Mouse (Mus musculus) layer of hippocampus, adult 2 months (tissue): ENCODE results near the gene 9130213A22Rik. TPM values are rescaled to one million over a fixed set of nuclear protein-coding genes. Genes with fewer than 3 reads are reported as not detected.

ENCODE experiments used
- DNase-seq, 2 experiments: peaks; one replicate each; pipeline ENCODE4 v3.0.0; 2022; ENCODE audit warnings: low spot score in 2 of 2
- H3K27ac ChIP-seq: fragments of 200-600 bp; 2 replicates; pipeline ENCODE4 v1.8.1; 2022
- H3K4me3 ChIP-seq: fragments of 200-600 bp; 2 replicates; pipeline ENCODE4 v1.8.1; 2022; ENCODE audit warnings: mild to moderate bottlenecking
- CTCF ChIP-seq: fragments of 200-600 bp; conservative IDR thresholded peaks from 2 replicates; pipeline ENCODE4 v1.8.1; 2022; ENCODE audit warnings: antibody characterized with exemption, mild to moderate bottlenecking, moderate library complexity
- long read RNA-seq, 2 experiments: library from polyadenylated mRNA; stranded (forward); transcript quantifications; one replicate each; pipeline ENCODE4 v2.0.0; 2021; ENCODE audit warnings: borderline mapping rate in 2 of 2
- total RNA-seq, 2 experiments: library from RNA; stranded (reverse); gene quantifications; 2 replicates each; pipeline ENCODE4 v1.2.3; 2021

9130213A22Rik gene
- total RNA-seq = 1 to 10 TPM; 1.4 to 1.5 TPM
- long read RNA-seq, experiment 1, partial matches to known transcripts = 0 of 1 reads
- long read RNA-seq, experiment 1, other reads (novel, unspliced or antisense) = 0 of 1 reads
- long read RNA-seq, experiment 2, partial matches to known transcripts = 0 of 1 reads
- long read RNA-seq, experiment 2, other reads (novel, unspliced or antisense) = 0 of 1 reads

GRCm38 (mm10) chr11:69122336-69122951, at the start of gene 9130213A22Rik:
9130213A22Rik (minus strand) TSS chr11:69122589.
- Histone ChIP-seq H3K27ac (peak within 1 kb of the TSS; percentile 95), H3K4me3 (peak within 1 kb of the TSS; percentile 72)
- TF ChIP-seq CTCF = peak; percentile 82
- peak; percentile 84 to 89 for DNase-seq

- H3K4me3 ChIP-seq = no peak overlapping the region
- peak; percentile 46 to 59 for DNase-seq
- TF ChIP-seq CTCF = peak; percentile 93
- H3K27ac ChIP-seq = no peak overlapping the region
Measured at GRCm38 (mm10) chr11:69171626-69172025, 49.2 kb upstream of the 9130213A22Rik start.

GRCm38 (mm10) chr11:69169313-69169712, 46.9 kb upstream of the 9130213A22Rik start:
- no peak for TF ChIP-seq CTCF
- Histone ChIP-seq H3K4me3 (no peak overlapping the region), H3K27ac (no peak overlapping the region)
- peak in 1 of 2 experiments; percentile 39 for DNase-seq

GRCm38 (mm10) chr11:69156800-69157199, 34.4 kb upstream of the 9130213A22Rik start, which contains the start of gene Alox12b:
Alox12b (plus strand) TSS chr11:69156989.
- no peak for TF ChIP-seq CTCF
- no peak for DNase-seq
- peak within 1 kb of the TSS; percentile 26 for H3K4me3 ChIP-seq
- no peak within 1 kb of the TSS for H3K27ac ChIP-seq

- DNase-seq = no peak
- TF ChIP-seq CTCF = no peak
- Histone ChIP-seq H3K27ac (peak overlapping the region; percentile 68; the same call in 1 of the 2 replicates), H3K4me3 (no peak overlapping the region)
Measured at GRCm38 (mm10) chr11:69155351-69155750, 33.0 kb upstream of the 9130213A22Rik start.

- TF ChIP-seq CTCF = no peak
Measured at GRCm38 (mm10) chr11:69153831-69154230, 31.4 kb upstream of the 9130213A22Rik start.

GRCm38 (mm10) chr11:69151004-69151403, 28.6 kb upstream of the 9130213A22Rik start:
- TF ChIP-seq CTCF = no peak
- peak overlapping the region; percentile 61; the same call in 1 of the 2 replicates for H3K27ac ChIP-seq
- no peak for DNase-seq
- peak overlapping the region; percentile 43 for H3K4me3 ChIP-seq

More at GRCm38 (mm10) chr11:69153831-69154230, 31.4 kb upstream of the 9130213A22Rik start:
- no peak overlapping the region for H3K4me3 ChIP-seq
- peak in 1 of 2 experiments; percentile 33 for DNase-seq
- peak overlapping the region; percentile 68 for H3K27ac ChIP-seq

GRCm38 (mm10) chr11:69150444-69150843, 28.1 kb upstream of the 9130213A22Rik start:
- peak in 1 of 2 experiments; percentile 70 for DNase-seq
- H3K27ac ChIP-seq = peak overlapping the region; percentile 61
- peak overlapping the region; percentile 43 for H3K4me3 ChIP-seq
- TF ChIP-seq CTCF = peak; percentile 82

- DNase-seq = no peak
- no peak for TF ChIP-seq CTCF
- H3K27ac ChIP-seq = peak overlapping the region; percentile 24; the same call in 1 of the 2 replicates
- H3K4me3 ChIP-seq = no peak overlapping the region
Measured at GRCm38 (mm10) chr11:69149728-69150127, 27.3 kb upstream of the 9130213A22Rik start.

GRCm38 (mm10) chr11:69148451-69148960, 26.1 kb upstream of the 9130213A22Rik start:
- no peak for DNase-seq
- TF ChIP-seq CTCF = no peak
- Histone ChIP-seq H3K4me3 (no peak overlapping the region), H3K27ac (no peak overlapping the region; the same call in 1 of the 2 replicates)

- no peak for TF ChIP-seq CTCF
- peak overlapping the region; percentile 71; the same call in 1 of the 2 replicates for H3K27ac ChIP-seq
- DNase-seq = peak; percentile 50 to 59
- no peak overlapping the region for H3K4me3 ChIP-seq
Measured at GRCm38 (mm10) chr11:69147546-69147945, 25.2 kb upstream of the 9130213A22Rik start.

- no peak overlapping the region for H3K27ac ChIP-seq
- H3K4me3 ChIP-seq = no peak overlapping the region
- no peak for TF ChIP-seq CTCF
- DNase-seq = no peak
Measured at GRCm38 (mm10) chr11:69135361-69135760, 13.0 kb upstream of the 9130213A22Rik start.

GRCm38 (mm10) chr11:69134622-69134968, 12.2 kb upstream of the 9130213A22Rik start:
- Histone ChIP-seq H3K27ac (peak overlapping the region; percentile 85), H3K4me3 (peak overlapping the region; percentile 62)
- TF ChIP-seq CTCF = no peak

More at GRCm38 (mm10) chr11:69134622-69134968, 12.2 kb upstream of the 9130213A22Rik start:
- DNase-seq = no peak
